Mouse (Mus musculus): ENCODE data around the gene Fzd2.
"Not testable (repeated sequence)": the region's sequence is repeated elsewhere in the genome, so short reads cannot be mapped to it uniquely, and the experiment has no call there.

Fzd2 gene

DNA sequence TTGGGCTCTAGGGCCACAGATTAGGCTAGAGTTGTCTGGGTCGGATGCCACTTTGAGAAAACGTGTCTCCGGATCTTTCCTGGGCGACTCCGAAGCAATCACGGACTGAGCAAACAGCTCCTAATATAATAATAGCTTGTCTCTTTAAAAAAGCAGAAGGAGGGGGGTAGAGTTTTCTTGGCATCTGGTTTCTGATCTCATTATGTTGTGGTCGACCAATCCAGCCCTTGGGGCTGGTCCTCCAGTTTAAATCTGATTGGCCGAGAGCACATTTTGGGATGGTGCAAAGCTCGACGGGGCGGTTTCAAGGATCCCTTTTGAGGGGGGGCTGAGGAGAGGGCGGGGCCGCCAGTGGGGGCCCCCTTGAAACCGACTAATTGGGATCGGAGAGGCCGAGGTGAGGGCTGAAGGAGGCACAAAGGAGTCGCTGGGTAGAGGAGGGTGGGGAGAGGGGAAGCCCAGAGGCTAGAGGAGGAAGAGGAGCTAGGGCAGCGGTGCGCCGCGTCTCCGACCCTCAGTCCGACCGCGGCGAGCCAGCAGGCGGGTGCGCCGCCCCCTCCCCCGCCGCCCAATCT, at the start of gene Fzd2:
Gene Fzd2 (plus strand): TSS at position 387 of the 575 bp plus-strand sequence.
- no peak for DNase-seq (ENCODE audit: low read depth in 2 of 2, low spot score in 2 of 2)

DNA sequence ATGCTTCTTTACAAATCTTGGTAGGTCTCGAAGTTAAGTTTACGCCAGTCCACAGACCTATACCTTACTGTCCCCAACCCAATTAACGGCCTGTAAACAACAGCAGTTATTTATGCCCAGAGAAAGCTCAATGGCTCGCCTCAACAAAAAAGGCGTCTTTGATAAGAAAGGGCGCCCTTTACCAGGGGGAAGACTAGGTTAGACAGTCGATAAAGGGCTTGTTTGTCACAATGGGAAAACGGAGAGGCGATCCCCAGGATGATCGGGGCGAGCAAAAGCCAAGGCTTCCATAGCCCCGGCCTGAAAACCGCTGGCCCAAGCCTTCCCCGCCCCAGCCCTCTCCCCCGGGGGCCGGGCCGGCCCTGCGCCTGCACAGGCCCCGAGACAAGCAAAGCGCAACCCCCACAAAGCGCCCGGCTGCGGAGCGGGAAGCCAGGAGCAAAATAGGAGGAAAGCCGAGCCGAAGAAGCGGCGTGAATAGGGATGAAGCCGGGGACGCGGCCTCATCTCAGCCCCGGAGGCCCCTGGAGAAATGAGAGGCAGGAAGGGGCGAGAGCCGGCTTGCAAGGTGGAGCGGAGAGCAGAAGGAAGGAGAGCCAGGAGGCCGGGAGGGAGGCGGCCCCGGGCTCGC, 48.7 kb upstream of the Fzd2 start:
- no peak for DNase-seq (ENCODE audit: low read depth in 2 of 2, low spot score in 2 of 2)

DNA sequence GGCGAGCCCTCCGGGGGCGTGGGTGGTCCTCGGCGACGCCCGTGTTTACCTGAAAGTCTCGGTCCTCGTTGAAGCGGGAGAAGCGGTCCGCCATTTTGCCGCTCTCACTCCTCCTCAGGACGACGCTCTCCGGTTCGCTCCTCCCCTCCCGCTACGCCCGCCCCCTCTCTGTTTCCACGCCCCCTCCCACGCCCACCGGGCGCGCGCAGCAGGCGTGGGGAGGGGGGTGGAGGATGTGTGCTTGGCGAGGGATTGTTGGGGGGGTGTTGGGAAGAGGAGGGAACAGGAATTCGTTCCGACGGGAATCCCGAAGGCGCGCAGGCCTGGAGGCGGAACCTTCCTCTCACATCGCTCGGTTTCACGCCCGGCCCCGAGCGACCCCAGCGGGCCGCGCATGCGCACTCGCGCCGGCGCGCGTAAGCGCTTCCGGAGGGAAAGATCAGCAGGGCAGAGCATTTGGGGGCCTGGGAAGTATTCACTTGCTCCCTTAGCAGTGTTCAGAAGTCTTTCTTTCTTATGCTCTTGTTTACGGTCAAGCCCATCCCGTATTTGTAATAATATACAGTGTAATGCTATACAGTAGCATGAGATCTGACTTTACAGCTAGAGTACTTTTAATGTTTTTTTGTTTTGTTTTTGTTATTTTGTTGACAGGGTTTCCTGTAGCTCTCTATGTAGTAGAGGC, 48.0 kb upstream of the Fzd2 start, which contains the start of gene Gpatch8:
Gene Gpatch8 (minus strand): TSS at position 362 of the 685 bp plus-strand sequence.
- DNase-seq (ENCODE audit: low read depth in 2 of 2, low spot score in 2 of 2), result peak; percentile 85 to 86

DNA sequence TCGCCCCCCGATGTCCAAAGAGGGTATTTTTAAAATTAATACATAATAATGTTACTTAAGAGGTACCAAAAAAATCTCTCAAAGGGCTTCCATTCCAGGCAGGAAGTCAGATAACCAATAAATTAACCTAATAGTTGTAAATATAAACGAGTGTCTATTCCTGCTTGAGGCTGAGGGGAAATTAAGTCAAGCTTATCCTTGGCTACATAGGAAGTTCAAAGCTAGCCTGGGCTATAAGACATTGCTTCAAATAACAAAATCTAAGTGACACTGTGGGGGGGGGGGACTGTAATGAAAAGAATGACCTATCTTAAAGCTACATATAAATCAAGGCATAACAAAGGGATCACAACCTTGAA, 47.5 kb upstream of the Fzd2 start:
- DNase-seq (ENCODE audit: low read depth in 2 of 2, low spot score in 2 of 2), result no peak

DNA sequence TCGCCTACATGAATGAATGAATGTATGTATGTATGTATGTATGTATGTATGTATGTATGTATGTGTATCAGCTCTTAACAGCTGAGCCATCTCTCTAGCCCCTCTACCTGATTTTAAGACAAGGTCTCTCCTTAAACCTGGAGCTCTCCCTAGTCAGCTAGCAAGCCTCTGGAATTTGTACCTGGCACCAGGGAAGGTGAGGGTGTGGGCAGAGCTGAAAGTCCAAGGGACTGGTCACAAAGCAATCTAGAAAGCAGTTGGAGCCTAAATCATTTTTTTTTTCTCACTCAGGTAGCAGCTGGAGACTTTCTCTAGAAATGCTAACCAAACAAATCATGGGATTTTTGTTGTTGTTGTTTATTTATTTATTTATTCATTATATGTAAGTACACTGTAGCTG, 46.8 kb upstream of the Fzd2 start:
- no peak for DNase-seq (ENCODE audit: low read depth in 2 of 2, low spot score in 2 of 2)

DNA sequence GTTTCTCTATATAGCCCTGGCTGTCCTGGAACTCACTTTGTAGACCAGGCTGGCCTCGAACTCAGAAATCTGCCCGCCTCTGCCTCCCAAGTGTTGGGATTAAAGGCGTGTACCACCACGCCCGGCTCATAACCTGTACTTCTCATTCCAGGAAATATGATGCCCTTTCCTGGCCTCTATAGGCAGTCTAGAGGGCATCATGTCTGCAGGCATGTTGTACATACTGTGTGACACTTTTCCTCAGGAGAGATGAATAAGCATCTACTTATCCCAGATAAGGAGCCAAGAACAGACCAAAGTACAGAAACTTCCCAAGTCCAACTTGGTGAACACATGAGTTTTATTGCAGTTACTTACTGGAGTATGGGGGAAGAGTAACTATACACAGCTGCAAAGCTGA, 45.5 kb upstream of the Fzd2 start:
- DNase-seq (ENCODE audit: low read depth in 2 of 2, low spot score in 2 of 2), result no peak

DNA sequence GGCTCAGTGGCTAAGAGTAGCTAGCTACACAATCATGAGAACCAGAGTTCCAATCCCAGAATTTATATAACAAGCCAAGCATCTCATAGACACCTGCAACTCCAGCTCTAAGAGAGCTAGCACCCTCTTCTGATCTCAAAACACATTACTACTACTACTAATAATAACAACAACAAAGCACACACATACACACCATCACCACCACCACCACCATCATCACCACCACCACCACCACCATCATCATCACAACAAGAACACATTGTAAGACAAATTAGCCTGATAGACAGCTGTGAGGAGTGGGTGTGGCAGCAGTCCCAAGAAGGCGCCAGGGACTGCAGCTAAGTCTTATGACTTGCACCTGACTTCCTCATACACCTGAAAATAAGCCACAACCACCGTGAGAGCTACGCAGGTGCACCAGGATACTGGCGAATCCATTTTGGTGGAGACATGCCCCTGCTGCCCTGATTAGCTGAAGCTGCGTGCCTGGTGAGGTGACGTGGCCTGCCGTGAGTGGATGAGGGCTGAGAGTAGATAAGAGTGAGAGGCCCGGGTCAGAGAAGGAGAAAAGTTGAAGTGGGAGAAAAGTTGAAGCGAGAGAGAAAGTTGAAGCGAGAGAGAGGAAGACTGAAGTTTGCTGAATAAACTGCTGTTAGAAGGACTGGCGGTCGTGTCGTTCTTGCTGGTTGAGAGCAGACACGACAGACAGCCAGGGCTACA, 39.1 kb upstream of the Fzd2 start:
- not testable (repeated sequence) for DNase-seq (ENCODE audit: low read depth in 2 of 2, low spot score in 2 of 2)

DNA sequence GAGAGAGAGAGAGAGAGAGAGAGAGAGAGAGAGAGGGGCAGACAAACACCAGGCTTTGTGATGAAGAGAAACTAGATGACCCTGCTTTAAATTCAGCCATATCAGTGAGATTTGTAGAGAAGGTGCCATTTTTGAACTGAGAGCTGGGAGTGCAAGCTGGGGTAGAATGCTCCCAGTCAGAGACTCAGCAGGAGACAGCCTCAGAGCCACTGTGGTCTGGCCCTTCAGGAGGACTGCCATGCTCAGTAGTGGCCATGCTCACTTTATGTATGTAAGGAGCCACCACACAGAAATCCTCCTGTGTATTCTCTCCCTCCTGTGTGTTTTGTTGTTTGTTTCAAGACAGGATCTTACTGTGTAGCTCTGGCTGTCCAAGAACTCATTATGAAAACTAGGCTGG, 38.5 kb upstream of the Fzd2 start:
- DNase-seq (ENCODE audit: low read depth in 2 of 2, low spot score in 2 of 2), result no peak

DNA sequence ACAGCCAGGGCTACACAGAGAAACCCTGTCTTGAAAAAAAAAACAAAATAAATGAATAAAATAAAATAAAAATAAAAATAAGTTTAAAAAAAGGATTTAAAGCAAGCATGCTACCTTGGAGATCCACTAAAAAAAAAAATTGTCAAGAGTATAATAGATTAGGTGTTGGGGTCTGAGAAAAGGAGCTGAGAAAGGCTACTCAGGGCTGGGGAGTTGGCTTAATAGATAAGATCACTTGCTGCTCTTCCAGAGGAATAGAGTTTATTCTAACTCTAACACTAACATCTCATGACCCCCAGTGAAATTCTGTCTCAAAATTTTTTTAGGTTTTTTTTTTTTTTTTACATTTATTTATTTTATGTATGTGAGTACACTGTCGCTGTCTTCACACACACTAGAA, 37.9 kb upstream of the Fzd2 start:
- DNase-seq (ENCODE audit: low read depth in 2 of 2, low spot score in 2 of 2), result no peak

DNA sequence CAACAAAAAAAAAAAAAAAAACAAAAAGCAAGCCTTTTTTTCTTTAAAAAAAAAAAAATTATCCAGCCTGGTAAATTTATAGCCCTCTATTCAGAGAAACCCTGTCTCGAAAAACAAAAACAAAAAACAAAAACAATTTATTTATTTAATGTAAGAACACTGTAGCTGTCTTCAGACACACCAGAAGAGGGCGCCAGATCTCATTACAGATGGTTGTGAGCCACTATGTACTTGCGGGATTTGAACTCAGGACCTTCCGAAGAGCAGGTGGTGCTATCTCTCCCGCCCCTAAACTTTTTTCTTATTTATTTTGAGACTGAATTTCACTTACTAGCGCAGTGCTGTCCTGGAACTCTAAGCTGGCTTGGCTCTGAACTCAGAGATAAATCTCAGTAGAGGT, 37.0 kb upstream of the Fzd2 start:
- DNase-seq (ENCODE audit: low read depth in 2 of 2, low spot score in 2 of 2), result no peak

DNA sequence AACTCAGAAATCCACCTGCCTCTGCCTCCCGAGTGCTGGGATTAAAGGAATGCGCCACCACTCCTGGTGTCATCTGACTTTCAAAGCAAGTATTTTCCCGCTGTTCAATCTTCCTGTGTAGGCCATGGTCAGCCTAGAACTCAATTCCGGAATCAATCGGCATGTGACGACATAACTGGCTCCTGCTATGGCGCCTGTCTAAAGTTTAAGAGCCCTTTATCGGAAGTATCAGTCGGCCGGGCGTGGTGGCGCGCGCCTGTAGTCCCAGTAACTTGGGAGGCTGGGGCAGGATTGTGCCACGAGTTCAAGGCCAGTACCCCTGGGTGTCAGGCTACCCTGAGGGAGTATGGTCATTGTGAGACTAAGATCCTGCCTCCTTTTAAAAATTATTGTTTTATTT, 36.5 kb upstream of the Fzd2 start:
- DNase-seq (ENCODE audit: low read depth in 2 of 2, low spot score in 2 of 2), result no peak

DNA sequence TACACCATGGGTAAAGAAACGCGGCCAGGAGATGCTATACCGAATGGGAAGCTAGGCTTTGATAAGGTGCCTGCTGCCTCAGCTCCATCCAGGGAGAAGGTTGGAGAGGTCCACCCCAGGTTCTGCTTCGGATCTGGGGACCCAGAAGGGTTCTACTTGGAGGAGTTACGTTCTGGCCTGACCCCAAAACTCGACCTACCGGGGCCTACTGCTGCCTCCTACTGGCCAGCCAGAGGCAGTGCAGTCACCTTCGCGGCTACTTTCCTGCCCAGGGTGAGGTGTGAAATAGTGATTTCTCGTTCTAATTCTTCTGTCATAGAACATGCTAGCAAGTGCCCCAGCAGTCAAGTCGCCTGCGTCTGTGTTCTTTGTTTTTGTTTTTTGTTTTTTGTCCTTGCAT, 36.0 kb upstream of the Fzd2 start:
- peak in 1 of 2 experiments; percentile 8 for DNase-seq (ENCODE audit: low read depth in 2 of 2, low spot score in 2 of 2)

DNA sequence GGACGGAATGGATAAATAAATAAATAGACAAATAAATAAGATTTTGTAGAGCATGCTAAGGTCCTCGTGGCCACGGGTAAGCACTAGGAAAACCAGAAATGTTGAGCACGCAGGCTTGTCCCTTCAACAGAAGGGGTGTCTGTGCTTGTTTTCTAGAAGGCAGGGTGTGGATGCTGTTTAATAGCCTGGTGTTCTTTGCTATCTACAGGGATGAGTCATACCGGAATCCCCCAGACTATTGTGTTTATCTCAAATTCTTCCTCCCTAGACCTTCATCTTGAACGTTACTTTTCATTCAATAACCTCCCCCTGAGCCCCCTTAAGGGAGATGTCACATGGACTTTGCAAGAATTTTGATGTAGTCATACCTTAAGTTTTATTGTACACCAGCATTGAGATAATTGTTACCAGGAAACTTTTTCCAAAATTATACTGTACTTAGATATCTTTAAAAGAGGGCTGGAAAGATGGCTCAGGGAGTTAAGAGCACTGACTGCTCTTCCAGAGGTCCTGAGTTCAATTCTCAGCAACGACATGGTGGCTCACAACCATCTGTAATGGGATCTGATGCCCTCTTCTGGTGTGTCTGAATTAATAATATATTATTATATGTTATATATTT, 35.3 kb upstream of the Fzd2 start:
- DNase-seq (ENCODE audit: low read depth in 2 of 2, low spot score in 2 of 2), result no peak

DNA sequence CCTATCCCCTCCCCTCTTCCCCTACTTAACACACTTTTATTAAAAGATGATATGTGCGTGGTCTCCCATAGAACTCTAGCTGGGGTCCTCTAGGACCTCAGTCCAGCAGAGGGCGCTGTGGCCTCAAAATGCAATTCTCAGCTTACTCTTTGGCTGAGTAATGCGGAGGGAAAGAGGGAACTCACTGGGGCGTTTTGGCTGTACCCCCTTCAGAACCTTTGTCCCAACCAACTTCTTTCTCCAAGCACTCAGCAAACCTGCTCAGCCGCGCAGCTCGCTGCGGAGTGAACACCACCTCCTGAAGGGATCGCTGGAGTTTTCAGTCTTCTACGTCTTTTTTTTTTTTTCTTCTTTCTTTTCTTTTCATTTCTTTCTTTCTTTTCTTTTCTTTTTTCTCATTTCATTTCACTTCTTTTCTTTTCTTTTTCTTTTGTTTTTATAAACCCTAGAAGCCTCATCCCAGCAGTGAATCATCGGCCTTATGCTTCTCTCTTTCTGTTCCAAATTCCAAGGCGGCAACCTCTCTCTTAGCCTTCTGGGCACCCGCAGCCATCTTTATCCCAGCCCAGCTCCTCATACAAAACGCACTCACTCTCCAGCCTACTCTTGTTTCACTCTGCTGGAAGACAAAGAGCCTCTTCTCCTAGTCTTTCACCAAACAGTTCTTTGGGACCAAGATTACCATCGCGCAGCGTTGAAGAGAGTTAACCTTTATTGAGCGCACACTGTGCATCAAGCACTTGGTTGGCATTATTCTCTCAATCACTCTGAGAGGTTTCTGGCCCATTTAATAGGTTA, 31.1 kb upstream of the Fzd2 start:
- peak; percentile 63 to 72 for DNase-seq (ENCODE audit: low read depth in 2 of 2, low spot score in 2 of 2)

DNA sequence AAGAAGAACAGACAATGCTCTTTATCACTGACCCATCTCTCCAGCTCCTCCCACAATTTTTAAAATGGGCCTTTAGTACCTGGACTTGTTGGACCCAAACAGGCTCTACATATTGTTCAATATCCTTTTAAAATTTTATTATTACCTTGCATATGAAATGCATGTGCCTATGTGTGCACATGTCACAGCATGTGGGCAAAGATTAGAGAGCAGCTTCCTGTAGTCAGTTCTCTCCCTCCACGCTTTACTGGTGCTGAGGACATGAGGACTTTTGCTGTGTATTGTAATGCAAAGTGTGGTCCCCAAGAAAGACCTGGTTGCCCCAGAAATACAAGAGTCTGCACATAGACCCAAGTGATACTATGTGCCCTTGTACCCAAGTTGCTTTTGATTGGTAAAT, 29.2 kb upstream of the Fzd2 start:
- DNase-seq (ENCODE audit: low read depth in 2 of 2, low spot score in 2 of 2), result no peak

DNA sequence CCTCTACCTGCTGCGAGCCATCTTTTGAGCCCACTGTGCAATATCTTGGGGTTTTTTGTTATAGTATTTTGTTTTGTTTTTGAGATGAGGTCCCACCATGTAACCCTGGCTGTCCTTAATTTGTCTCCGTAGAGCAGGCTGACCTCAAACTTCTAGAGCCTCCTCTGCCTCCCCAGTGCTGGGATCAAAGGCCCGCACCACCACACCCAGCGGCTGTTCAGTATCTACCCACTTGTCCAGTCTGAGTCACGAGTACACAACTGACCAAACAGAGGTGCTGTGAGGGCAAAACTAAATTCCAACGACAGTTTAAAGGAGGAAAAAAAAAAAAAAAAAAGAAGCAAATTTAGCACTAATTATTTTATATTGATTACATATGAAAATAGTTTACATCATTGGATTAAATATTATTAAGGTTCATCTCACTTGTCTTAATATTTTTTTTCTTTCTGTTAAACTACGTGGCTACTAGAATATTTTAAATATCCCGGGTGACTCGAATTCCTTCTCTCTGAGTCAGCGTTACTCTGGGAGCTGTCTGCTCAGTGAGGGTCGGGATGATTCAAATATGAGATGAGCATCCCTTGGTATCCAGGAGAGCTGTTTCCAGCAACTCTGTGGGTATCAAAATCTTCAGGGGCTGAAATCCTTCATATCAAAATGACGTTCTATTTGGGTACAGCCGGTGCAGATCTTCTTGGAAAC, 28.0 kb upstream of the Fzd2 start:
- DNase-seq (ENCODE audit: low read depth in 2 of 2, low spot score in 2 of 2), result no peak

DNA sequence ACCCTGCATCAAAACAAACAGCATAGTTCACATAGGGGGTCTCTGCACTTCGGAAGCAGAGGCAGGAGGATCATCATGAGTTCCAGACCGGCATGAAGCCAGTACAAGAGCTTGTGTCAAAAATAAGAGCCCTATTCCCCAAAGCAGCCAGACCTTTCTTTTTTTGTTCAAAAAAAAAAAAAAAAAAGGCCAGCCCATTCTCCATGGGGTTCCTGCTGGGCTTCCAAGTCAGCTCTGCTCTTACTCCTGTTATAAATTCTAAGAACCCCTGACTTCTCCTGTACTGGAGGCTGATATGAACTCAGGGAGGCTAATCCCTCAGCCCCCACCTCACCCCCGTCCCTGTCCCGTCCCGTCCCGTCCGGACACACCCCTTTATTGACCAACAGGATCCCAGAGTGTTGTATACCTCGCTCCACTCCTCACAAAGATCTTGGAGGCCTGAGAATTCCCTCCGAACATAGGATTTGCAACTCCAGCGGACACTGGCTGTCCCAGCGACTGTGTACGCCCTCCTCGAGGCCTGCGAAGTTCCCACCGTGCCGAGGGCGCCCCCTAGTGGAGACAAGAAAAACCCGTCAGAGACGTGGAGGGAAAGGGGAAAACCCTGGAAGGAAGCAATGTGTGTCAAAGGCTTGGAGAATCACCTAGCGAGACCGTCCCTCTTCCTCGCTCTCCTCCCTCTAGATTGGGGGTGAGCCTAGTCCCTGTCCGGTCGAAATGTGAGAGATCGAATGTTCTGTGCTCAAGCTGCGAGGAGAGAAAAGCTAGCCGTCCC, 25.7 kb upstream of the Fzd2 start:
- DNase-seq (ENCODE audit: low read depth in 2 of 2, low spot score in 2 of 2), result peak; percentile 52 to 63

DNA sequence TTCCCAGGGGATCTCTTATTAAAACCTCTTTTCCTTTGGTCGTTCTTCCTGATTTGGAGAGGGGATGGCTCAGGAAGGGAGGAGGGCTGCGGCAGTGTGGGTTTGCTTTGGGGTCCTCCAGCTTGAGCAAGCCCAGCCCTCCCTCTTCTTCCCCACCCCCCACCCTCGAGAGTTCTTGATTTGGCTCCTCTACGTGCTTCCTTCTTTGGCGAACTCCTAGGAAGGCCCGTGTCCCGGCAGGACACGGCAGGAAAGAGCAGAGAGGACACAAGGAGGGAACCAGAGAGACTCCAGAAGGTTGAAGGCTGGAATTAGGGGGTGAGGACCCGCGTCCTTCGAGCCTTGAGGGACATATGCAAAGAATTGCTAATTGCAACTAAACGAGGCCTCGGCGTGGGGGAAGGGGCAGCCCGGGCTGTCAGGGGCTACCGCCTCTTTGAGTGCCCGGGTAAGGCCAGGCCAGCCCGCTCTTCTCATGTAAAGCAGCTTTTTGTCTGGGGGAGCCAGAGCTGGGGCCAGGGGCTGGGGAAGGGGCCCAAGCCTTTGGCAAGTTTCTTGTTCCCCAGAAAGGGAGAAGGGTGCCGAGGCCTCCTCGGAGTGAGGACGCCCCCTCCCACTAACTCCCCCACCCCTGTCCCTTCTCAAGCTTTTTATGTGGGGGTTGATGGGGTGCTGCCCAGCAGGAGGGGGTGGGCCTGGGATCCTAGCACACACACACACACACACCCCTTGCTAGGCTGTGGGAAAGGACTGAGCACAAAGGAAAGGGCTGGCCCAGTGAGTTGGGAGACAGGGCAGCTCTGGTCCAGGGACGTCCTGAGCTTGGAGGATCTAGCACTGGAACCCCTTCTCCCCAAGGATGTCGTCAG, 24.8 kb upstream of the Fzd2 start, which contains the start of gene Gm11627:
Gene Gm11627 (minus strand): TSS at position 297 of the 869 bp plus-strand sequence.
- DNase-seq (ENCODE audit: low read depth in 2 of 2, low spot score in 2 of 2), result no peak

DNA sequence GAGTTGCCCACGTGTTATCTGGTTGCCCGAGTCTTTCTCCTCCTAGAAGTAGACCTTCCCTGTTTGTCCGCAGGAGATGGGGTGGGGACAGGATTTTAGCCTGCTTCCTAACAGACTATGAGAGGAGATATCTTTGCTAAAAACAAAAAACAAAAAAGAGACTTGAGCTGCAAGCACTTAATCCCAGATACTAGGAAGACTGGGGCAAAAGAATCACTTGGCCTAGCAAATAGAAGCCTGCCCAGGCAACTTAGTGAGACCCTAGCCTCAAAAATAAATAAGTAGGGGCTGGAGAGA, 24.2 kb upstream of the Fzd2 start:
- DNase-seq (ENCODE audit: low read depth in 2 of 2, low spot score in 2 of 2), result no peak
